Mouse (Mus musculus) liver, embryonic 11.5 days (tissue): ENCODE data around the gene Anapc1. TPM values are rescaled to one million over a fixed set of nuclear protein-coding genes. Genes with fewer than 3 reads are reported as not detected.

ENCODE experiments used
- ATAC-seq: fragments of 200-750 bp; cut with Nextera tagmentation; replicated peaks from 2 replicates; pipeline ENCODE4 v1.8.0; 2017; ENCODE audit warnings: moderate number of reproducible peaks, mild to moderate bottlenecking, moderate TSS enrichment, moderate library complexity; ENCODE audit not compliant: low FRiP score
- DNase-seq: peaks from one replicate; pipeline ENCODE4 v3.0.0-alpha.2; 2017; ENCODE audit warnings: low spot score
- H3K27ac ChIP-seq: fragments of 300-500 bp; sonication (generic); 2 replicates; pipeline ENCODE4 v1.5.1; 2014; ENCODE audit warnings: mild to moderate bottlenecking, low read depth, low read length, control low read depth
- H3K27me3 ChIP-seq: fragments of 300-500 bp; sonication (generic); replicated peaks from 2 replicates; pipeline ENCODE4 v1.6.1; 2014; ENCODE audit warnings: low read length, mixed read lengths; ENCODE audit not compliant: control insufficient read depth, insufficient read depth
- H3K36me3 ChIP-seq: fragments of 300-500 bp; sonication (generic); 2 replicates; pipeline ENCODE4 v1.6.1; 2014; ENCODE audit warnings: mild to moderate bottlenecking, low read length, moderate library complexity, mixed read lengths; ENCODE audit not compliant: control insufficient read depth, insufficient read depth
- H3K4me1 ChIP-seq: fragments of 300-500 bp; sonication (generic); replicated peaks from 2 replicates; pipeline ENCODE4 v1.6.1; 2014; ENCODE audit warnings: low read length, mixed read lengths; ENCODE audit not compliant: control insufficient read depth, insufficient read depth
- H3K4me2 ChIP-seq: fragments of 300-500 bp; sonication (generic); 2 replicates; pipeline ENCODE4 v1.6.1; 2014; ENCODE audit warnings: mild to moderate bottlenecking, control low read depth, moderate library complexity
- H3K4me3 ChIP-seq: fragments of 300-500 bp; sonication (generic); 2 replicates; pipeline ENCODE4 v1.5.1; 2014; ENCODE audit warnings: low read depth, low read length, control low read depth
- H3K9ac ChIP-seq: fragments of 300-500 bp; sonication (generic); 2 replicates; pipeline ENCODE4 v1.6.1; 2014; ENCODE audit warnings: low read depth, low read length, control low read depth
- H3K9me3 ChIP-seq: fragments of 300-500 bp; sonication (generic); 2 replicates; pipeline ENCODE4 v1.6.1; 2016; ENCODE audit warnings: low read length, inconsistent platforms, mixed read lengths; ENCODE audit not compliant: control insufficient read depth
- WGBS: fragments of 180-500 bp; shearing (Covaris S2); extraction: QIAGEN DNeasy Blood & Tissue Kit; methylation state at CpG from one replicate; pipeline ENCODE4 v1.1.7; 2014; 5-methylcytosine and 5-hydroxymethylcytosine counted together
- polyA plus RNA-seq: library from polyadenylated mRNA; unstranded; fragments of >200 nt; fragmentation: Nextera tagmentation; extraction: Ambion mirVana; gene quantifications from 2 replicates; pipeline ENCODE4 v1.2.1, GENCODE M21; 2014

Anapc1 gene
- polyA plus RNA-seq, 1 experiment from 2014 or later = 88.6 TPM

DNA sequence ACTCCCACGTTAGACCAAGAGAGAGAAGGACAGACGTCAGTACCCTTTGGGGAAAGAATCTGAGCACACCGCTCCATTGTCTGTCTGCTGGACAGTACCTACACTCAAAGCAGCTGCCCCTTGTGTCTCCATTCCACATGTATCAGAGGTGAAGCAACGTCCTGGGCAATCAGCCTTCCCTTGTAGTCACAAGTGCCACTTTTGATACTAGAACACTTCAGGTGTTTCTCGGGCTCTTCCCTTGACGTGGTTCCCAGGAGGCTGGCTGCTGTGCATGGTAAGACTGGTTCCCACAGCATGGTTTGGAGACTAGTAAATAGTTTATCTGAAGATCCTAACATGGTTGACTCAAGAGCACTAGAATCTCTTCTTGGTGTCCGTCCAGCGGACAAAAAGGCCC lies 76.0 kb downstream of the Anapc1 start:
- DNase-seq (peak; percentile 24), ATAC-seq (no peak)
- no peaks in the 10 kb centered on the region for H3K4me1 ChIP-seq
- no peaks in the 10 kb centered on the region for H3K27me3 ChIP-seq
- peaks cover 33% of the 10 kb centered on the region for H3K36me3 ChIP-seq
- H3K4me3 ChIP-seq = no peak overlapping the region
- no peak overlapping the region for H3K4me2 ChIP-seq
- no peaks in the 10 kb centered on the region; the same call in 1 of the 2 replicates for H3K9me3 ChIP-seq
- H3K9ac ChIP-seq = no peak overlapping the region
- 90% methylated on average over 8 of the region's 8 CpGs for WGBS
- no peak overlapping the region for H3K27ac ChIP-seq

DNA sequence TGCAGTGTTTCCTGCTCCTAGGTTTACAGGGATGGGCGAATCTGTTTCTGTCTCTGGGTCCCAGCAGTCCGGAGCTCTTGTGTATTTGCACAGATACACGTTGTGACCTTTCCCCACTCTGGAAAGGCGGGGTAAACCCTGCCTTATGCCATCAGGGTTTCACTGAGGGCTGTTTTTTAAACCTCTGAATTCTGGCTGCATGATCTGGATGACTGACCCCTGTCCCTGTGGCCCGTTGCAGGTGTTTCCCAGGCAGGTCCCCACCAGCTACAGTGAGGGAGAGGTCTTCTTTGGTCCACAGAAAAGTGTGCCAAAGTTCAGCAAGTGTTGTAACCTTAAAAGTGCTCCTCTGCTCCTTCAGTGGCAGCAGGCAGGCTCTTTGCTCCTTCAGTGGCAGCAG lies 77.9 kb downstream of the Anapc1 start:
- DNase-seq (peak; percentile 31), ATAC-seq (no peak)
- 0 out of 2 replicates have a peak overlapping the region, but pooled peaks have one; percentile 5 for H3K27ac ChIP-seq
- H3K9ac ChIP-seq = no peak overlapping the region
- no peaks in the 10 kb centered on the region; the same call in 1 of the 2 replicates for H3K9me3 ChIP-seq
- H3K36me3 ChIP-seq = peaks cover 23% of the 10 kb centered on the region
- no peaks in the 10 kb centered on the region for H3K4me1 ChIP-seq
- WGBS = 68% methylated on average over 5 of the region's 5 CpGs
- H3K27me3 ChIP-seq = no peaks in the 10 kb centered on the region
- no peak overlapping the region for H3K4me2 ChIP-seq
- no peak overlapping the region for H3K4me3 ChIP-seq

DNA sequence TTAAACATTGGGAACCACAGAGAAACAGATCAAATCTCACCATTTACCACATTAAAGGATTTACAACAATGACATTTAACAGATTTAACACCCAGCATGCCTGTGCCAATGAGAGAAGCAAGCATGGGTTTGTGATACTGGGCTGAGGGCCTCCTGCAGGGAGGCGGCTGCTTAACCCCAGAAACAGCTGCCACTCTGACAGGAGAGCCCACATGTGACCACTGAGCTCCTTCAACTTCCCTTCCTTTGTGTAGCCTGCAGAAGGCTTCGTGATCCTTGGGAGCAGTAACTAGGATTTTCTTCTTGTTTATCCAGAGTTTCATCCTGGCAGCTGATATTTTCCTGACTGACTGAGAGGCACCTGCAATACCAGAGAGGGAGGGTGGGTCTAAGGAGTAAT lies 85.7 kb downstream of the Anapc1 start:
- no peak overlapping the region for H3K4me3 ChIP-seq

DNA sequence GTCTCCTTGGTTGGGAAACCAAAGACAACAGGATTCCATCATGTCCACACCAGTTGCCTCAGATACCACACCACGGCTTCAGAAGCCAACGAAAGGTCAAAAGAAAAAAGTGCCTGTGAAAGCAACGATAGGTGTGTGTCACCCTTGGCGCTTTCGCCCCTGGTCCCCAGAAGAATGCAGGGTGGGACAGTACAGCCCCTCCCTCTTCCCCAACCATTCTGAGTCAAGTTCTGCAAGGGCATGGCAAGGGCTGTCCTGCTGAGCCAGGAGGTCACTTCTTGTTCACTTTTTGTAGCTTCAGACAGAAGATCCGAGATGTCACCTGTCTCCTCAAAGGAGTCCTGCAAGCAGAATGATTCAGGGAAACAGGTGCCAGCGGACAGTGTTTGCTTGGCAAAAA lies 94.9 kb downstream of the Anapc1 start:
- Histone ChIP-seq H3K4me1 (no peaks in the 10 kb centered on the region), H3K9me3 (no peaks in the 10 kb centered on the region), H3K9ac (no peak overlapping the region), H3K27ac (no peak overlapping the region), H3K4me2 (no peak overlapping the region), H3K36me3 (no peaks in the 10 kb centered on the region), H3K27me3 (no peaks in the 10 kb centered on the region), H3K4me3 (no peak overlapping the region)
- ATAC-seq = no peak
- no peak for DNase-seq
- 83% methylated on average over 7 of the region's 7 CpGs for WGBS

More for the DNA sequence above, 85.7 kb downstream of the Anapc1 start:
- no peaks in the 10 kb centered on the region for H3K36me3 ChIP-seq
- DNase-seq (no peak), ATAC-seq (no peak)
- no peak overlapping the region for H3K9ac ChIP-seq
- H3K4me1 ChIP-seq = no peaks in the 10 kb centered on the region
- H3K27ac ChIP-seq = no peak overlapping the region
- H3K27me3 ChIP-seq = no peaks in the 10 kb centered on the region
- H3K9me3 ChIP-seq = no peaks in the 10 kb centered on the region
- H3K4me2 ChIP-seq = no peak overlapping the region
- 32% methylated on average over 2 of the region's 2 CpGs for WGBS

DNA sequence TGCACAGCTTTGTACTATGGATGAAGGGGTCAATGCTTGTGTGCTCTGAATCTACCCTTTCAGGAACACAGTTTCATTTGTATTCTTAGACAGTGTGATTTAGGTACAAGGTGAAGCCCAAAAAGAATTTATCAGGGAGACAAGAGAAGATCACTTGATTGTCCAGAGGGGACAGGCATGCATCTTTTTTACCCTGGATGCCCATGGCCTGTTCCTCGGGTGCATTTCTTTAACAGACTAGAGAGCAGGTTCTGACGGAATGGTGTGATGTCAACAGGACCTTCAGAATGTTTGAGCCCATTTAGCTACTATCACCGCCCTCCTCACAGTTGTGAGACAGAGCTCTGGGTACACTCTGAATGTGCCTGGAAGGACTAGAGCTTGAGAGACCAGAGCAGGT lies 96.3 kb downstream of the Anapc1 start, which contains the start of gene Spdye4c:
TSS of gene Spdye4c (plus strand) at position 301 of the 400 bp plus-strand sequence.
- no peak within 1 kb of the TSS for H3K4me3 ChIP-seq
- no peak within 1 kb of the TSS for H3K9ac ChIP-seq
- H3K36me3 ChIP-seq = no peaks in the 10 kb centered on the region
- H3K9me3 ChIP-seq = no peaks in the 10 kb centered on the region
- DNase-seq (no peak), ATAC-seq (no peak)
- H3K27me3 ChIP-seq = no peaks in the 10 kb centered on the region
- no peak within 1 kb of the TSS for H3K27ac ChIP-seq
- H3K4me1 ChIP-seq = no peaks in the 10 kb centered on the region
- WGBS = 85% methylated on average over 3 of the region's 3 CpGs
- H3K4me2 ChIP-seq = no peak within 1 kb of the TSS

DNA sequence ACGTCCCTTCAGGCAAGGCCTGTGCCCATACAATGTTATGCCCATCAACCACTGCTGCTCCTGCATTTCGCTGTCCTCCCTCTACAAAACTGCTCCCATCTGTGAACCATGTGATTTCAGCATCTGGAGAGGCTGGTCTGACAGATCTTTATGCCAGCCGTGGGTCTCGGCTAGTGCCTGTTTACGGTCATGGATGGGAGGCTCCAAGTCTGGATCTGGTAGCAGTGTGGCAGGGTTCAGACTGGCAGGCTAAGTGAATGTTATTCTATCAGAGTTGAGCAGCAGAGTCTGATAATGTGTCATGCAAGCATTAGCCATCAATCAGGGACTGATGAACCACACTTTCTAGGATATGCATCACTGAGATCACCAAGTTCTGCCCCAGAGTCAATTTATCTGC lies 104.3 kb downstream of the Anapc1 start:
- 78% methylated on average over 5 of the region's 5 CpGs for WGBS
- ATAC-seq (no peak), DNase-seq (no peak)
- Histone ChIP-seq H3K9me3 (no peaks in the 10 kb centered on the region), H3K27ac (no peak overlapping the region), H3K36me3 (no peaks in the 10 kb centered on the region), H3K9ac (no peak overlapping the region), H3K4me1 (no peaks in the 10 kb centered on the region), H3K4me3 (no peak overlapping the region), H3K27me3 (no peaks in the 10 kb centered on the region), H3K4me2 (no peak overlapping the region)

DNA sequence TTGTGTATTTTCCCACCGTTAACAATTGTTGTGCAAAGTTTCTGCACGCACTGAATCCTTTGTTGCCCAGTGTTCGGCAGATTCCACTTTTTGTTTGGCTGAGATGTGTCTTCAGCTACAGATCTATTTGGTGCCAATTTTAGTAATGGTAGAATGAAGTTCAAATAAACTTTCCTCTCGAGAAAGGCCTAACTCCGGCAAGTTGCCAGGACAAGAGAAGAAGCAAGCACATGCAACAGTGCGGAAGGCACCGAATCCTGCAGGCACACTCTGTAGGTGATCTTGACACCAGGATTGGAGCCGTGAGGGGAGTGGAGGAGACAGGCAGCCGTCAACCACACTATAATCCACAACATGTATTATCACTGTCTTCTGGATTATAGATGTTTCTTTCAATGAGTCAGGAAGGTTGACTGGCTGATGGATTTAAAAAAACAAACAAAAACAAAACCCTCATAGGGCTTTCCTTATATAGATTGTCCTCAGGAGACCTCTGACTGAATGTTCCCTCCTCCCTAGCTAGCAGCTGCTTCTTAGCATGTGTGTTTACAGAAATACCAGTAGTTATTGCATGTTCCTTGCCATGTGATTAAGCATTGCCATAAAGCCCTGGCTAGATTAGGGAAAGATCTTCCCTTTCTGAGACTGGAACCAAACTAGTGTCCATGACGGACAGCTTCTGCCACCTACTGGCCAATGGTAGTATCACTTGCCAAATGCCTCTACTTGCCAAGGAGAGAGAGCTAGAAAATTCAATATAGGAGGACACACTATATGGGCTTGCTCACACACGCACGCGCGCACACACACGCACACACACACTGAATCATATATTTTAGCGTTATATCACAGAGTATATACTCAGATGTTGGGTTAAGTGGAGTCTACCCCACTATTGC lies 114.2 kb downstream of the Anapc1 start:
- no peaks in the 10 kb centered on the region for H3K27me3 ChIP-seq
- peak; percentile 69 for DNase-seq
- no peak overlapping the region for H3K27ac ChIP-seq
- H3K4me2 ChIP-seq = no peak overlapping the region
- H3K9me3 ChIP-seq = no peaks in the 10 kb centered on the region
- WGBS = 50% methylated on average over 16 of the region's 16 CpGs
- no peak overlapping the region for H3K9ac ChIP-seq
- H3K4me3 ChIP-seq = no peak overlapping the region
- H3K4me1 ChIP-seq = no peaks in the 10 kb centered on the region
- no peak for ATAC-seq
- H3K36me3 ChIP-seq = no peaks in the 10 kb centered on the region

DNA sequence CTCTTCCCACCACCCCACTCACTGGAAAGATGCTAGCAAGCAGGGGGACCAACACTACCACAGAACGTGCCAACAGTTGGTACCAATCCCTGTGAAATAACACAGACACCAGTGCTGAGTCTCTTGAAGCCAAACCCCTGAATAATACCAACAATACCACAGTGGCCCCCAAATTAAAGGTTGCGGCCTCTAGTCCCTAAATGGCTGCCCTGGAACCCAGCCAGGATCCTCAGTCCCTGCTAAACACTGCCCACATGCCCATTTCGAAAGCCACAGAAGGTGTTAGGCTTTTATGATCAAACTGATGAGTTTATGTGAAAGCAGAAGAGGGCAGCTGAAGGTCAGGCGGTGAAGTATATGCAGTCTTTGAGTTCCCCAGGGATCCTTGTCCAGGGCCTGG lies 116.2 kb downstream of the Anapc1 start:
- H3K4me1 ChIP-seq = no peaks in the 10 kb centered on the region
- H3K4me3 ChIP-seq = no peak overlapping the region
- H3K36me3 ChIP-seq = no peaks in the 10 kb centered on the region
- DNase-seq (no peak), ATAC-seq (no peak)
- no peak overlapping the region for H3K4me2 ChIP-seq
- 75% methylated on average over 4 of the region's 4 CpGs for WGBS
- H3K27me3 ChIP-seq = no peaks in the 10 kb centered on the region
- no peaks in the 10 kb centered on the region for H3K9me3 ChIP-seq
- H3K27ac ChIP-seq = no peak overlapping the region
- H3K9ac ChIP-seq = no peak overlapping the region

DNA sequence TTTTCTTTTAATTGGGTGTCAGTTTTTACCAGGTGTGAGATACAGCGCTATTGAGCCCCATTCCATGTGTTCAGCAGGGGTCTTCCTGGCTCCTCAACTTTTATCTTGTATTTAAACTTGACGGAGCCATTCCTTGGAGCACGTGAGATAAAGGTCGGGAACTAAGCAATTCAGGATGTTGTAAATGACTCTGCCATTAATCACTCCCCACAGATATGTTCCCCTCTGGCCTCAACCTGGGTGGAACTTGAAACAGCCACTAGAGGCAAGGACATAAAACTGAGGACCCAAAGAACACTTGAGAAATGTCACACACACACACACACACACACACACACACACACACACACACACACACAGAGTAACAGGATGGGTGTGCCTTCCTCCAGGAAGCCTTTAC lies 118.7 kb downstream of the Anapc1 start:
- Histone ChIP-seq H3K4me3 (no peak overlapping the region), H3K9me3 (no peaks in the 10 kb centered on the region), H3K4me1 (no peaks in the 10 kb centered on the region), H3K36me3 (no peaks in the 10 kb centered on the region), H3K27ac (no peak overlapping the region), H3K9ac (no peak overlapping the region), H3K4me2 (no peak overlapping the region), H3K27me3 (no peaks in the 10 kb centered on the region)
- 34% methylated on average over 4 of the region's 4 CpGs for WGBS
- no peak for ATAC-seq
- no peak for DNase-seq
